Mouse (Mus musculus): ENCODE results near the gene Capn15. TPM values are rescaled to one million over a fixed set of nuclear protein-coding genes. Genes with fewer than 3 reads are reported as not detected.

The Capn15 gene
- polyA plus RNA-seq, 1 experiment from 2014 or later, result 24.5 TPM

GRCm38 (mm10) chr17:25951225-25951802 lies 34.3 kb downstream of the Capn15 start:
- Histone ChIP-seq H3K27ac (no peak overlapping the region), H3K36me3 (no peaks in the 10 kb centered on the region), H3K27me3 (peaks cover 46% of the 10 kb centered on the region), H3K9ac (0 out of 2 replicates have a peak overlapping the region, but pooled peaks have one; percentile 2), H3K4me2 (peak overlapping the region; percentile 81), H3K9me3 (no peaks in the 10 kb centered on the region), H3K4me1 (peaks cover 16% of the 10 kb centered on the region), H3K4me3 (peak overlapping the region; percentile 43)
- ATAC-seq (ENCODE audit: insufficient number of reproducible peaks, low FRiP score, low TSS enrichment, low read depth), result peak; percentile 16; the same call in 1 of the 2 replicates
- under 1% methylated on average over 33 of the region's 33 CpGs for WGBS

- Histone ChIP-seq H3K9ac (no peak overlapping the region), H3K36me3 (no peaks in the 10 kb centered on the region), H3K27ac (no peak overlapping the region), H3K4me2 (no peak overlapping the region), H3K4me1 (peaks cover 16% of the 10 kb centered on the region), H3K27me3 (peaks cover 46% of the 10 kb centered on the region), H3K9me3 (no peaks in the 10 kb centered on the region), H3K4me3 (no peak overlapping the region)
- 0% methylated on average over 1 of the region's 3 CpGs for WGBS
- no peak for ATAC-seq (ENCODE audit: insufficient number of reproducible peaks, low FRiP score, low TSS enrichment, low read depth)
Measured at GRCm38 (mm10) chr17:25950706-25951105, 34.9 kb downstream of the Capn15 start.

GRCm38 (mm10) chr17:25949981-25950380 lies 35.6 kb downstream of the Capn15 start:
- Histone ChIP-seq H3K27me3 (peaks cover 46% of the 10 kb centered on the region), H3K36me3 (no peaks in the 10 kb centered on the region), H3K4me2 (no peak overlapping the region), H3K27ac (no peak overlapping the region), H3K4me1 (peaks cover 16% of the 10 kb centered on the region), H3K9me3 (no peaks in the 10 kb centered on the region), H3K9ac (no peak overlapping the region), H3K4me3 (no peak overlapping the region)
- no peak for ATAC-seq (ENCODE audit: insufficient number of reproducible peaks, low FRiP score, low TSS enrichment, low read depth)
- WGBS, result 63% methylated on average over 5 of the region's 5 CpGs

DNA sequence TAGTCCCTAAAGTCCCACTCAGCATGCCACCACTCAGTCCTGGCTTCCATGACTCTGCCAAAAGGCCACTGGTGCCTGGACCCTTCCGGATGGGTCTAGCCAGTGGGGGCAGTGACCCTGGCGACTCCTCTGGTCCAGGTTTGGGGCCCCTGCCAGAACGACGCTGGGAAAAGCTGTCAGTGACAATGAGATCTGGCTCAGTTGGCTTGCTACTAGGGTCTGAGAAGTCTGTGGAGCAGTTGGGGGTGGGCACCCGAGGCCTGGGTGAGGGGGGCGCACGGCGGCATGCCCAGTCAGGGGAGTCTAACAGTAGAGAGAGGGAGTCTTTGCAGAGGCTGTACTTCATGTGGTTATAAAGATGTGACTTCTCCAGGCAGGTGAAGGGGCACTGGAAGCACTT lies 37.5 kb downstream of the Capn15 start:
- no peaks in the 10 kb centered on the region for H3K36me3 ChIP-seq
- H3K27ac ChIP-seq, result no peak overlapping the region
- H3K4me3 ChIP-seq, result no peak overlapping the region
- no peak overlapping the region for H3K4me2 ChIP-seq
- H3K9me3 ChIP-seq, result no peaks in the 10 kb centered on the region
- WGBS, result 79% methylated on average over 8 of the region's 8 CpGs
- no peak overlapping the region for H3K9ac ChIP-seq
- ATAC-seq (ENCODE audit: insufficient number of reproducible peaks, low FRiP score, low TSS enrichment, low read depth), result no peak
- H3K4me1 ChIP-seq, result peaks cover 16% of the 10 kb centered on the region
- peaks cover 36% of the 10 kb centered on the region for H3K27me3 ChIP-seq

DNA sequence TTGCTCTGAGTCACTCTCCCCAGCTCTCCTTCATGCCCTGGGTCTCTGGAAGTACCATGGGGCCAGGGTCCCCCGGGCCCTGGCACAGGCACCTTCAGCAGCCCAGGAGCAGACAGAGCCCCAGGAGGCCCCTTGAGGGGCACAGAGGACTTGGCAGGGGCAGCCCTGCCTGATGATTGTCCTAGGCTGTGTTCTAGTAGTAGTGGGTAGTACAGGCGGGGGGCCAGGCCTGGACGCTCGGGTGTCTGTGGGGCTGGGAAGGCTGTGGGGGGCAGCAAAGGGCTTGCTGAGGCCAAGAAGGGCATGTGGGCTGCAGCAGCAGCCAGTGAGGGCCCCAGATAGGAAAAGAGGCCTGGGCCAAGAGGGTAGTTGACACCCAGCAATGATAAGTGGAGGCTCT lies 38.0 kb downstream of the Capn15 start:
- Histone ChIP-seq H3K4me2 (no peak overlapping the region), H3K27ac (no peak overlapping the region), H3K4me1 (peaks cover 20% of the 10 kb centered on the region), H3K36me3 (no peaks in the 10 kb centered on the region), H3K4me3 (no peak overlapping the region), H3K27me3 (peaks cover 31% of the 10 kb centered on the region), H3K9ac (no peak overlapping the region), H3K9me3 (no peaks in the 10 kb centered on the region)
- WGBS, result 67% methylated on average over 4 of the region's 4 CpGs
- no peak for ATAC-seq (ENCODE audit: insufficient number of reproducible peaks, low FRiP score, low TSS enrichment, low read depth)

DNA sequence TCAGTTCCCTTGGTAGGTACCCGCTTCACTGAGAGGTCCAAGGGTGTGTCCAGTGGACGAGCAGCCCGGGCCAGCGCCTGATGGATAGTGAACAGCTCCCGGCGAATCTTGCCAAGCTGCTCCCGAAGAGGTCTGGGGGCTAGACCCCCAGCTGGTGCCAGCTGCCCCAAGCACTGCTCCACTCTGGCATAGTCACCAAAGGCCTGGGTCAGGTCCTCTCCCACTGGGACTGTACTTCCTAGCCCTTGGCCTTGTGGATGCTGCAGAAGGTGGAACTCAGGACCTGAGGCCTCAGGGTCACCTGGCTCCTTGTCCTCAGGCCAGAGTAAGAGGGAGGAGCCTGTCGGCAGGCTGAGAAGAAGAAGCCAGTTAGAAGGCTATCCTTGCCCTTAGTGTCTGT lies 38.7 kb downstream of the Capn15 start:
- no peak for ATAC-seq (ENCODE audit: insufficient number of reproducible peaks, low FRiP score, low TSS enrichment, low read depth)
- H3K36me3 ChIP-seq, result no peaks in the 10 kb centered on the region
- H3K4me3 ChIP-seq, result no peak overlapping the region
- H3K27me3 ChIP-seq, result peaks cover 24% of the 10 kb centered on the region
- no peak overlapping the region for H3K9ac ChIP-seq
- WGBS, result 84% methylated on average over 8 of the region's 8 CpGs
- H3K27ac ChIP-seq, result no peak overlapping the region
- H3K4me2 ChIP-seq, result no peak overlapping the region
- H3K4me1 ChIP-seq, result peaks cover 20% of the 10 kb centered on the region
- H3K9me3 ChIP-seq, result no peaks in the 10 kb centered on the region

- H3K27ac ChIP-seq, result no peak overlapping the region
Measured at GRCm38 (mm10) chr17:25946349-25946748, 39.2 kb downstream of the Capn15 start.

GRCm38 (mm10) chr17:25945517-25946155 lies 40.0 kb downstream of the Capn15 start:
- Histone ChIP-seq H3K9ac (no peak overlapping the region), H3K27ac (no peak overlapping the region), H3K36me3 (no peaks in the 10 kb centered on the region), H3K4me2 (no peak overlapping the region), H3K9me3 (no peaks in the 10 kb centered on the region), H3K4me3 (no peak overlapping the region), H3K27me3 (peaks cover 12% of the 10 kb centered on the region), H3K4me1 (peaks cover 15% of the 10 kb centered on the region)
- no peak for ATAC-seq (ENCODE audit: insufficient number of reproducible peaks, low FRiP score, low TSS enrichment, low read depth)
- 77% methylated on average over 9 of the region's 9 CpGs for WGBS

More at GRCm38 (mm10) chr17:25946349-25946748, 39.2 kb downstream of the Capn15 start:
- no peak overlapping the region for H3K4me2 ChIP-seq
- ATAC-seq (ENCODE audit: insufficient number of reproducible peaks, low FRiP score, low TSS enrichment, low read depth), result no peak
- H3K36me3 ChIP-seq, result no peaks in the 10 kb centered on the region
- H3K27me3 ChIP-seq, result peaks cover 19% of the 10 kb centered on the region
- no peaks in the 10 kb centered on the region for H3K9me3 ChIP-seq
- peaks cover 15% of the 10 kb centered on the region for H3K4me1 ChIP-seq
- no peak overlapping the region for H3K4me3 ChIP-seq
- 78% methylated on average over 7 of the region's 7 CpGs for WGBS
- H3K9ac ChIP-seq, result no peak overlapping the region

DNA sequence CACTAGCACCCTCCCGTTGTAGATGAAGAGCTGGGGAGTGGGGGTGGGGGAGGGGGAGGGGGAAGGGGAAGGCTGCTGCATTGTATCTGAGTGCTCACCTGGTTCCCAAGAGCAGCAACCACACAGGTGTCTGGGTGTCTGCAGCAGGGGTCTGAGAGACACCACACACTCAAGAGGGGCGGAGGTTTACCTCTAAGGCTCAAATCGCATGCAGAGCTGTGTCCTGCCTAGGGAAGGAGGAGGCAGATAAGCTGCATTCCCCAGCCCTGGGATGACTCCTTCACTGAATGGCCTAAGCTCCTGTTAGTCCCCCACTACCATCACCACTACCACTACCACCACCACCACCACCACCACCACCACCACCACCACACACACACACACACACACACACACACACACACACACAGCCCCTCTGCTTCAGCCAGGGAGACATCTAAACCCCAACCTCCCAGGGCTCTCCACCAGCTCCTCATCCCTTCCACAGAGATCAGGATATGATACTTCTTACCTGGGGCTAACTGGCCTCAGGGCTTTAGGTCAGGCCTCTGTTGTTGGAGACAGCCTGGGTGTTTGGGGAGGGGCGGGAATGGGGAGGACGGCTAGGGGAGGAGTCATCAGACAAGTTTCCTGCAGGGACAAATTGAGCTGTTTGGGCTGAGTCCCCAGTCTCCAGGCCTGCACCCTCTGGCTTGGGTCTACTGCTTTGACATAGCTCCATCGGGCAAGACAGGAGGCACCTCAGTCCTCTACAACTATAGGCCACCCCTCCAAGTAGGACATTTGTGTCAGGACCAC lies 41.0 kb downstream of the Capn15 start, which contains the start of the genes Pigq and Nhlrc4:
Pigq (minus strand) TSS at position 571 of the 798 bp plus-strand sequence.
Nhlrc4 (minus strand) TSS at position 596 of the 798 bp plus-strand sequence.
- no peak within 1 kb of the TSS for H3K4me2 ChIP-seq
- no peak within 1 kb of the TSS for H3K27ac ChIP-seq
- H3K9me3 ChIP-seq, result no peaks in the 10 kb centered on the region
- ATAC-seq (ENCODE audit: insufficient number of reproducible peaks, low FRiP score, low TSS enrichment, low read depth), result no peak
- H3K36me3 ChIP-seq, result no peaks in the 10 kb centered on the region
- peaks cover 21% of the 10 kb centered on the region for H3K4me1 ChIP-seq
- WGBS, result 64% methylated on average over 6 of the region's 6 CpGs
- peaks cover under 1% of the 10 kb centered on the region; the same call in 1 of the 2 replicates for H3K27me3 ChIP-seq
- H3K4me3 ChIP-seq, result no peak within 1 kb of the TSS
- H3K9ac ChIP-seq, result no peak within 1 kb of the TSS

DNA sequence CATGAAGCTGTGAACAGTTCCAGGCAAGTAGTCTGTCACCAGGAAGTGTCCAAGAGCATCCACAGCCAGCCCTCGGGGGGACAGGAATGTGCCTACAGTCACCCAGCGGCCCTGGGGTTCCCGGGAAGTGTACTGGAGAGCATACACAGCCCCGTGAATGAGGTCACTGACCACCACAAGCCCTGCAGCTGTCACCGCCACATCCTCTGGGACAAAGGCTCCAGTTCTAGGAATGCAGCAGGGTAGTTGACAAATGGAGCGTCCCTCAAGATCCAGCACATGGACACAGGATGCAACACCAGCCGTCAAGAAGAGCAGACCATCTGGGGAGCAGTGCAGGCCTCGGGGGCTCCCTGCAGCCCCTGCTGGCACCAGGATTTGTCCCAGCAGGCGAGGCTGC lies 41.8 kb downstream of the Capn15 start:
- ATAC-seq (ENCODE audit: insufficient number of reproducible peaks, low FRiP score, low TSS enrichment, low read depth), result no peak
- peaks cover 21% of the 10 kb centered on the region for H3K4me1 ChIP-seq
- no peak overlapping the region for H3K9ac ChIP-seq
- H3K4me3 ChIP-seq, result no peak overlapping the region
- WGBS, result 67% methylated on average over 9 of the region's 9 CpGs
- H3K36me3 ChIP-seq, result peaks cover 3% of the 10 kb centered on the region; the same call in 1 of the 2 replicates
- H3K27me3 ChIP-seq, result no peaks in the 10 kb centered on the region
- H3K4me2 ChIP-seq, result no peak overlapping the region
- H3K9me3 ChIP-seq, result no peaks in the 10 kb centered on the region
- H3K27ac ChIP-seq, result no peak overlapping the region

- Histone ChIP-seq H3K9ac (no peak overlapping the region), H3K36me3 (peaks cover 3% of the 10 kb centered on the region; the same call in 1 of the 2 replicates), H3K4me2 (no peak overlapping the region), H3K4me1 (peaks cover 21% of the 10 kb centered on the region), H3K4me3 (no peak overlapping the region), H3K27ac (no peak overlapping the region), H3K9me3 (no peaks in the 10 kb centered on the region), H3K27me3 (no peaks in the 10 kb centered on the region)
- ATAC-seq (ENCODE audit: insufficient number of reproducible peaks, low FRiP score, low TSS enrichment, low read depth), result no peak
- 77% methylated on average over 3 of the region's 3 CpGs for WGBS
Measured at GRCm38 (mm10) chr17:25943221-25943620, 42.4 kb downstream of the Capn15 start.

Measured in limb, embryonic 15.5 days (tissue).